Mouse (Mus musculus) bone marrow, adult 2 months (tissue): Measurements from ENCODE around the gene Map7. TPM values are rescaled to one million over a fixed set of nuclear protein-coding genes. Genes with fewer than 3 reads are reported as not detected.

ENCODE experiments used
- H3K27ac ChIP-seq: fragments of 200-500 bp; 2 replicates; pipeline ENCODE4 v1.5.1; 2012; ENCODE audit warnings: low read depth, mild to moderate bottlenecking, control low read depth, inconsistent platforms, low read length; ENCODE audit not compliant: control insufficient read depth, poor library complexity, insufficient read depth
- H3K4me1 ChIP-seq: fragments of 200-500 bp; 2 replicates; pipeline ENCODE4 v1.6.1; 2011; ENCODE audit warnings: low read length; ENCODE audit not compliant: control insufficient read depth, insufficient read depth
- H3K4me3 ChIP-seq: fragments of 200-500 bp; replicated peaks from 2 replicates; pipeline ENCODE3; 2011; ENCODE audit warnings: mild to moderate bottlenecking, low read depth, low read length, control low read depth; ENCODE audit not compliant: control insufficient read depth
- CTCF ChIP-seq: fragments of 200-500 bp; IDR thresholded peaks from 2 replicates; pipeline ENCODE4 v1.5.1; 2011; ENCODE audit warnings: low read length, control low read depth; ENCODE audit not compliant: control insufficient read depth, insufficient read depth
- POLR2A ChIP-seq: fragments of 200-500 bp; IDR thresholded peaks from 2 replicates; pipeline ENCODE4 v1.6.1; 2011; ENCODE audit warnings: low read depth, mild to moderate bottlenecking, control low read depth, low read length, borderline replicate concordance; ENCODE audit not compliant: control insufficient read depth
- WGBS: fragments of 180-500 bp; shearing (Covaris S2); methylation state at CpG from one replicate; pipeline ENCODE4 v1.1.7; 2018; 5-methylcytosine and 5-hydroxymethylcytosine counted together
- polyA plus RNA-seq: library from polyadenylated mRNA; stranded (reverse); fragments of >200 nt; gene quantifications from 2 replicates; pipeline ENCODE4 v1.2.4, GENCODE M21; 2011; ENCODE audit warnings: low replicate concordance; ENCODE audit not compliant: missing spikeins, insufficient read depth, insufficient read length

Map7 gene
- polyA plus RNA-seq, 1 experiment, result 17.3 TPM

- Histone ChIP-seq H3K4me1 (peaks cover 1% of the 10 kb centered on the region; the same call in 1 of the 2 replicates), H3K4me3 (no peak overlapping the region), H3K27ac (no peak overlapping the region)
- WGBS, result 66% methylated on average over 6 of the region's 6 CpGs
- no peak for TF ChIP-seq POLR2A
- TF ChIP-seq CTCF, result no peak
Observed at GRCm38 (mm10) chr10:20236241-20236640, 88.0 kb downstream of the Map7 start.

- TF ChIP-seq CTCF, result no peak
- TF ChIP-seq POLR2A, result no peak
- H3K27ac ChIP-seq, result no peak overlapping the region
- H3K4me1 ChIP-seq, result no peaks in the 10 kb centered on the region; the same call in 1 of the 2 replicates
- H3K4me3 ChIP-seq, result no peak overlapping the region
- WGBS, result 81% methylated on average over 5 of the region's 5 CpGs
Observed at GRCm38 (mm10) chr10:20238281-20238680, 90.0 kb downstream of the Map7 start.

- H3K4me1 ChIP-seq, result no peaks in the 10 kb centered on the region
- no peak overlapping the region for H3K27ac ChIP-seq
- WGBS, result 83% methylated on average over 6 of the region's 6 CpGs
- no peak for TF ChIP-seq POLR2A
- no peak for TF ChIP-seq CTCF
- no peak overlapping the region for H3K4me3 ChIP-seq
Observed at GRCm38 (mm10) chr10:20240858-20241257, 92.6 kb downstream of the Map7 start.

GRCm38 (mm10) chr10:20243321-20243720 lies 95.0 kb downstream of the Map7 start:
- no peak overlapping the region for H3K4me3 ChIP-seq
- no peaks in the 10 kb centered on the region for H3K4me1 ChIP-seq
- H3K27ac ChIP-seq, result no peak overlapping the region
- 90% methylated on average over 7 of the region's 7 CpGs for WGBS
- TF ChIP-seq CTCF (no peak), POLR2A (no peak)

GRCm38 (mm10) chr10:20245082-20245481 lies 96.8 kb downstream of the Map7 start:
- Histone ChIP-seq H3K4me3 (no peak overlapping the region), H3K4me1 (no peaks in the 10 kb centered on the region), H3K27ac (no peak overlapping the region)
- WGBS, result 92% methylated on average over 11 of the region's 11 CpGs
- no peak for TF ChIP-seq CTCF
- no peak for TF ChIP-seq POLR2A

- TF ChIP-seq CTCF, result no peak
- no peak for TF ChIP-seq POLR2A
- Histone ChIP-seq H3K4me1 (no peaks in the 10 kb centered on the region), H3K27ac (no peak overlapping the region), H3K4me3 (no peak overlapping the region)
- 89% methylated on average over 10 of the region's 10 CpGs for WGBS
Observed at GRCm38 (mm10) chr10:20249091-20249490, 100.8 kb downstream of the Map7 start.

- TF ChIP-seq POLR2A (no peak), CTCF (no peak)
- no peak overlapping the region for H3K4me3 ChIP-seq
- 88% methylated on average over 8 of the region's 8 CpGs for WGBS
- H3K27ac ChIP-seq, result no peak overlapping the region
- H3K4me1 ChIP-seq, result no peaks in the 10 kb centered on the region
Observed at GRCm38 (mm10) chr10:20255579-20255978, 107.3 kb downstream of the Map7 start.

GRCm38 (mm10) chr10:20257054-20257643 lies 108.9 kb downstream of the Map7 start:
- WGBS, result 83% methylated on average over 14 of the region's 14 CpGs
- TF ChIP-seq POLR2A (no peak), CTCF (no peak)
- Histone ChIP-seq H3K4me3 (no peak overlapping the region), H3K27ac (no peak overlapping the region), H3K4me1 (no peaks in the 10 kb centered on the region)

GRCm38 (mm10) chr10:20257721-20258720 lies 109.8 kb downstream of the Map7 start:
- 88% methylated on average over 15 of the region's 15 CpGs for WGBS

More at GRCm38 (mm10) chr10:20257721-20258720, 109.8 kb downstream of the Map7 start:
- no peak for TF ChIP-seq CTCF
- TF ChIP-seq POLR2A, result no peak
- H3K4me3 ChIP-seq, result no peak overlapping the region
- H3K27ac ChIP-seq, result no peak overlapping the region
- H3K4me1 ChIP-seq, result no peaks in the 10 kb centered on the region
